Mouse (Mus musculus) embryonic facial prominence, embryonic 13.5 days (tissue): ENCODE measurements around the gene Izumo1. TPM values are rescaled to one million over a fixed set of nuclear protein-coding genes. Genes with fewer than 3 reads are reported as not detected.

ENCODE experiments used
- ATAC-seq: fragments of 200-750 bp; cut with Nextera tagmentation; 2 replicates; pipeline ENCODE4 v1.8.0; 2017; ENCODE audit warnings: low read depth; ENCODE audit not compliant: insufficient number of reproducible peaks, insufficient read depth, low FRiP score, low TSS enrichment
- H3K27ac ChIP-seq: fragments of 300-500 bp; sonication (generic); 2 replicates; pipeline ENCODE4 v1.5.1; 2015; ENCODE audit warnings: moderate library complexity, mild to moderate bottlenecking, inconsistent platforms
- H3K27me3 ChIP-seq: fragments of 300-500 bp; sonication (generic); 2 replicates; pipeline ENCODE4 v1.6.1; 2015; ENCODE audit warnings: mild to moderate bottlenecking, inconsistent platforms
- H3K36me3 ChIP-seq: fragments of 300-500 bp; sonication (generic); 2 replicates; pipeline ENCODE4 v1.6.1; 2015; ENCODE audit warnings: mild to moderate bottlenecking, inconsistent platforms
- H3K4me1 ChIP-seq: fragments of 300-500 bp; sonication (generic); 2 replicates; pipeline ENCODE4 v1.6.1; 2015; ENCODE audit warnings: inconsistent platforms
- H3K4me2 ChIP-seq: fragments of 300-500 bp; sonication (generic); 2 replicates; pipeline ENCODE4 v1.6.1; 2015; ENCODE audit warnings: moderate library complexity, mild to moderate bottlenecking, inconsistent platforms
- H3K4me3 ChIP-seq: fragments of 300-500 bp; sonication (generic); 2 replicates; pipeline ENCODE4 v1.5.1; 2015; ENCODE audit warnings: mild to moderate bottlenecking, inconsistent platforms
- H3K9ac ChIP-seq: fragments of 300-500 bp; sonication (generic); 2 replicates; pipeline ENCODE4 v1.6.1; 2015; ENCODE audit warnings: mild to moderate bottlenecking, inconsistent platforms
- H3K9me3 ChIP-seq: fragments of 300-500 bp; sonication (generic); 2 replicates; pipeline ENCODE4 v1.6.1; 2016; ENCODE audit warnings: inconsistent platforms
- WGBS: fragments of 180-500 bp; shearing (Covaris S2); methylation state at CpG from one replicate; pipeline ENCODE4 v1.1.7; 2015; ENCODE audit warnings: mixed read lengths; 5-methylcytosine and 5-hydroxymethylcytosine counted together
- polyA plus RNA-seq: library from polyadenylated mRNA; unstranded; fragments of >200 nt; fragmentation: Nextera tagmentation; extraction: Ambion mirVana; gene quantifications from 2 replicates; pipeline ENCODE4 v1.2.1, GENCODE M21; 2015

Izumo1 gene
- polyA plus RNA-seq, 1 experiment from 2014 or later = 0.27 TPM

DNA sequence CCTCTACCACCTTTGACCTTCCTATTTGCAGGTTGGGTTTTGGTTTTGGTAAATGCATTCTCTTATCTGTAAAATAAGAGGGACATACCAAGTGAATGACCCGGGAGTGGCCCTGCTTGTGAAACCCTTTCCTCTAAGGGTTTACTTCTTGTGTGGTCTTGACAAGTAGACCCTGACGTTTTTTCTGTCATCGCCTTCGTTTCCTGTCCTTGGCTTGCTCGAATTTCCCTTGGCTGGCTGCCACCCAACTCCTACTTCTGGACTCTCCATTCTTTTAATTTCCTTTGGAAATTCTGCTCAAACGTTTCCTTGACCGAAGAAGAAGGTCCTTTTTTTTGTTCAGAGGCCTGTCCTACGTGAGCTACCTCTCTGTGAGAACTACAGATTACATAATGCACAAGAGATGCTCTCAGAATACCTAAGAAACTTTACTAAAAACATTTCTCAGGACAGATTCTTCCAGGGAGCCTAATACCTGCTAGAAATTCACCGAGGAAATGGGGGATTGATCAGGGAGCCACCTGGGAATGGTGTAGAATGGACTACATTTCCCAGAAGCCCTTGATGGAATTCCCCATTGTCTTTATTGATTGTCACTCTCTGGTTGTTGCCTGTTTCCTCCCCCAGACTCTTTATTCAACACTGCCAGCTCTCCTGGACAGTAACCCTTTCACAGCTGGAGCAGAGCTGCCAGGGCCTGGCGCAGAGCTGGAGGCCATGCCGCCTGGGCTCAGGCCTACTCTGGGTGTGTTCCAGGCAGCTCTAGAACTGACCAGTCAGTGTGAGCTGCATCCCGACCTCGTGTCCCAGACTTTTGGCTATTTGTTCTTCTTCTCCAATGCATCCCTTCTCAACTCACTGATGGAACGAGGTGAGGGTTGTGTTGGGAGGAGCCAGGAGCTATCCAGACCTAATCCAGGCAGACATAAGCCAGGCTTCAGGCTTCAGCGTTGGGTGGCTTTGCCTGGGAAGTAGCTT is 14.4 kb downstream of the Izumo1 start:
- H3K27ac ChIP-seq = 0 out of 2 replicates have a peak overlapping the region, but pooled peaks have one; percentile 13
- no peak overlapping the region for H3K4me2 ChIP-seq
- H3K27me3 ChIP-seq = peaks cover 24% of the 10 kb centered on the region
- no peak overlapping the region for H3K9ac ChIP-seq
- no peak for ATAC-seq
- H3K4me3 ChIP-seq = no peak overlapping the region
- peaks cover 21% of the 10 kb centered on the region for H3K4me1 ChIP-seq
- peaks cover 11% of the 10 kb centered on the region for H3K36me3 ChIP-seq
- H3K9me3 ChIP-seq = 0 out of 2 replicates have a peak, but pooled peaks cover 6% of the 10 kb centered on the region
- WGBS = 77% methylated on average over 15 of the region's 15 CpGs

DNA sequence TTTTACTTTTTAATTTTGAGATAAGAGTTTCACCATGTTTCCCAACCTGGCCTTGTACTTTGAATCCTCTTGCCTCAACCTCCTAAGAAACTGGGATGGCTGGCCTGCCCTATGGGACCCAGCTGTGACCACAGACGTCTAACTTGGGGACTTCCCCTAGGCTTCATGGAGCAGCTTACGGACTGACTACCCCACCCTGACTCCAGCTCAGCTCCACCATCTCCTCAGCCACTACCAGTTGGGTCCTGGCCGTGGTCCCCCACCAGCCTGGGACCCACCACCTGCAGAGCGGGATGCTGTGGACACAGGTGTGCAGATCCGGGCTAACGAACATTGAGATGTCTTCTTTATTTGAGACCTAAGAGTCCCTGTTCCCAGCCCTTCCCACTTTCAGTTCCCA is 16.1 kb downstream of the Izumo1 start:
- Histone ChIP-seq H3K4me3 (no peak overlapping the region), H3K27me3 (peaks cover 9% of the 10 kb centered on the region), H3K27ac (no peak overlapping the region), H3K4me1 (peaks cover 32% of the 10 kb centered on the region), H3K9me3 (0 out of 2 replicates have a peak, but pooled peaks cover 6% of the 10 kb centered on the region), H3K36me3 (peaks cover 11% of the 10 kb centered on the region), H3K9ac (peak overlapping the region; percentile 64; the same call in 1 of the 2 replicates), H3K4me2 (peak overlapping the region; percentile 60)
- no peak for ATAC-seq
- WGBS = 94% methylated on average over 6 of the region's 6 CpGs

DNA sequence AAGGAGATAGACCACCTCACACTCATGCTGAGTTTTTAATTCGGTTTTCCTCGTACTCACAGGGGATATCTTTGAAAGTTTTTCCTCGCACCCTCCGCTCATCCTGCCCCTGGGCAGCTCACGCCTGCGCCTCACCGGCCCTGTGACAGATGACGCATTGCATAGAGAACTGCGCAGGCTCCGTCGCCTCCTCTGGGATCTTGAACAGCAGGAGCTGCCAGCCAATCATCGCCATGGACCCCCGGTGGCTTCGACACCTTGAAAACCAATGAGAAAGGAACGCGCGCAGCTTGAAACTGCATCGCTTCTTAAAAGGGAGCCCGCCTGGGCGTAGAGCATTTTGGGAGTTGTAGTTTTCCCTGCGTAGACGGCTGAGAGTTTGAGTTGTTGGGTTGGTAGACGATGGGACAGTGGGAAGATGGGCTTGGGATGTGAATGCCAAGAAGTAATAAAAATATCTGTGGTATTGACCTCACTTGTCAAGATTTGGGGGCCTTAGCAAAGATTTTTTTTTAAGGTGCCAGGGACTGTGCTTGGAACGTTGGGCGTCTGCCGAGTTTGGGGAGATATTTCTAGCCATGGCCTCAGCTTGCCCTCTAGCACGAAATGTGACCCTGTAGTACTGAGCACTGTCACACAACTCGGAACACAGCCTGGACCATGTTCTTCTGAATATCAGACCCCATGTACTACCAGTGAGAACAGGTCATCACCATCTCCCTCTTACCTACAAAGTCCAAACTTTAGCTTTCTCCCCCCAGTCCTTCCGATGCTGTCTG is 17.2 kb downstream of the Izumo1 start:
- WGBS = 18% methylated on average over 29 of the region's 29 CpGs
- H3K4me3 ChIP-seq = peak overlapping the region; percentile 36
- H3K36me3 ChIP-seq = peaks cover 11% of the 10 kb centered on the region
- peaks cover 37% of the 10 kb centered on the region for H3K4me1 ChIP-seq
- 0 out of 2 replicates have a peak, but pooled peaks cover 6% of the 10 kb centered on the region for H3K9me3 ChIP-seq
- H3K9ac ChIP-seq = peak overlapping the region; percentile 64
- H3K4me2 ChIP-seq = peak overlapping the region; percentile 60
- ATAC-seq = peak; percentile 83
- H3K27ac ChIP-seq = no peak overlapping the region; the same call in 1 of the 2 replicates
- no peaks in the 10 kb centered on the region for H3K27me3 ChIP-seq

DNA sequence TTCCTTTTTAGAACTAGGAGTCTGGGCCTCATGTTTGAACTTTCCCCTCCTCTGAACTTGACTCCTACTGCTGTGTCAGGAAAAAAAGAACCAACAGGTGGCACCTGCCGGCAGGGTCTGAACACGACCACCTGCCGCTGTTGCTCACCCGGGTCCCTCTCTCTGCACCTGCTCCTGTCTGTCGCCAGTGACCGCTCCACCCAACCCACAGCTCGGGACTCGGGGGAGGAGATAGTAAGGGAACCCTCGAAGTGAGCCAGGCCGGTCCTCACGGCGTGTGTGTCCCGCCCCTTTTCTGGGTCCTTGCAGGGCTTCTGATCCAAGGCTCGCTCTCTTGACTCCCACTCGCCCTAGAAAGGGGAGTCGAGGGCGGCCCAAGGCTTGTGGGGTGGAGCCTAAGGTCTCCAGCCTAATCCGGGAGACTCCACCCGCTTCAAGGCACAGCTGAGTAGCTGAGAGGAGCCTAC is 18.0 kb downstream of the Izumo1 start, which contains the start of gene Mamstr:
Gene Mamstr, plus strand, starts transcription at position 417 of the 467 bp plus-strand sequence.
- no peaks in the 10 kb centered on the region for H3K27me3 ChIP-seq
- H3K4me1 ChIP-seq = peaks cover 44% of the 10 kb centered on the region
- H3K36me3 ChIP-seq = peaks cover 11% of the 10 kb centered on the region
- peak within 1 kb of the TSS; percentile 60 for H3K4me2 ChIP-seq
- ATAC-seq = no peak
- 17% methylated on average over 19 of the region's 19 CpGs for WGBS
- H3K27ac ChIP-seq = peak within 1 kb of the TSS; percentile 95; the same call in 1 of the 2 replicates
- H3K9me3 ChIP-seq = 0 out of 2 replicates have a peak, but pooled peaks cover 6% of the 10 kb centered on the region
- no peak within 1 kb of the TSS for H3K4me3 ChIP-seq
- H3K9ac ChIP-seq = peak within 1 kb of the TSS; percentile 11; the same call in 1 of the 2 replicates

DNA sequence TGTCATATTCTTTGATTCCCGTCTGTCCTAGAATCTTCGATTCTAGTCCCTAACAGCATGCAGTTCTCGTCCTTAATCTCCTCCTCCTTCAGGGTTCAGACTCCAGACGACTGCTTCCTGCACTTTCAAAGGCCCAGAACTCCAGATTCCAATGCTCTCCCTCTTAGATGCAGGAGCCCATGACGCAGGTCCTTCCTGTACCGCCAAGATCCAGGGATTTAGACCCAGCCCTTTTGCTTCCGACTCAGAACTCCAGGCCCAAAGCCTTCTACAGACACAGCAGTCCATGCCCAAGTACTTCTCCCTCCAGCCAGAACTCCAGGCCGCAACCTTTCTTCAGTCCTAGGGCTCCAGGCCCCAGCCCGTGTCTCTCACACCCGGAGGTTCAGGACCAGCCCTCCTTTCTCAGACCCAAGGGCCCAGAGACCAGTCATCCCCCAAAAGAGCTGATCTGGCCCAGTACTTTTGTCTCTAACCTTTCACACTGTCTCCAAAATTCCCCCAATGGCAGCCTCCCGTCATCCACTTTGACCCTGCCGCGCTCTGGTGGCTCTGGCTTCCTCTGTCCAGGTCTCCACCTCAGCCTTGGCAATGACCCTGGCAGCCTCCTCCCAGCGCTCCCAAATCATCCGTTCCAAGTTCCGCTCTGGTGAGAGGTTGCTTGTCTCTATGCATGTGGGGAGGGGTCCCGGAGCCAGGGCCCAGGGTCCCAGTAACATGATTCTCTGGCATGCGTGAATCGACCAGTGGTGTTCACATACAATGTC is 18.8 kb downstream of the Izumo1 start:
- H3K9me3 ChIP-seq = 0 out of 2 replicates have a peak, but pooled peaks cover 6% of the 10 kb centered on the region
- H3K36me3 ChIP-seq = peaks cover 11% of the 10 kb centered on the region
- H3K27me3 ChIP-seq = no peaks in the 10 kb centered on the region
- H3K27ac ChIP-seq = peak overlapping the region; percentile 95; the same call in 1 of the 2 replicates
- no peak overlapping the region for H3K4me2 ChIP-seq
- ATAC-seq = no peak
- no peak overlapping the region for H3K4me3 ChIP-seq
- WGBS = 68% methylated on average over 19 of the region's 19 CpGs
- peaks cover 49% of the 10 kb centered on the region for H3K4me1 ChIP-seq
- H3K9ac ChIP-seq = peak overlapping the region; percentile 11; the same call in 1 of the 2 replicates

DNA sequence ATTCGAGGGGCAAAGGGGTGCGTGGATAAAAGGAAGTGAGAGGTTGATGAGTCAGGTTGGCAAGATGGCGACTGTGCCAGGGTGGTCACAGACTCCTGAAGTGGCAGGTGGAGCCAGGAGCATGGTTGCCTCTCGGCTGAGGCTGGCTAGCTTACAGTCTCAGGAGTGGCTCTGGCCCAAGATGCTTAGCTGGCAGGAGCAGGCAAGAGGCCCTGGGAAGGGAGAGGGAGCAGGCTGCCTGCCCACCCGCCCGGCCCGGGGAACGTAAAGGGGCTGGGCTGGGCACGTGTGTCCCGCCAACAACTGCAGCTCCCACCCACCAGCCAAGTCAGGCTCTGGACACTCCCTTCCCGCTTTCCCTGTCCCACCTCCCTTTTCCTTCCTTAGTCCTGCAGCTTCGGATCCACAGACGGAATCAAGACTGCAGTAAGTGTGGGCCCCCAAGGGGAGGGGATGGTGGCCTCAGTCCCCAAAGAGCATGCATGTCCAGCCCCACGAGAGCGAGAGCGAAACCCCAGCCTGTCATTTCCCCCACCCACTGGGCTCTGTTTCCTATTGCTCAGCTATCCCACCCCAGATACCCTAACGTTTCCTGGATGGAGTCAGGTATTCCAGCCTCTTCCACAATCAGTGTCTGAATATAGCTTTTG is 19.9 kb downstream of the Izumo1 start:
- ATAC-seq = no peak
- Histone ChIP-seq H3K4me1 (peaks cover 49% of the 10 kb centered on the region), H3K4me2 (peak overlapping the region; percentile 81), H3K9me3 (no peaks in the 10 kb centered on the region), H3K27me3 (no peaks in the 10 kb centered on the region), H3K27ac (peak overlapping the region; percentile 95), H3K36me3 (peaks cover 4% of the 10 kb centered on the region), H3K9ac (peak overlapping the region; percentile 83), H3K4me3 (peak overlapping the region; percentile 54)
- 60% methylated on average over 17 of the region's 17 CpGs for WGBS

DNA sequence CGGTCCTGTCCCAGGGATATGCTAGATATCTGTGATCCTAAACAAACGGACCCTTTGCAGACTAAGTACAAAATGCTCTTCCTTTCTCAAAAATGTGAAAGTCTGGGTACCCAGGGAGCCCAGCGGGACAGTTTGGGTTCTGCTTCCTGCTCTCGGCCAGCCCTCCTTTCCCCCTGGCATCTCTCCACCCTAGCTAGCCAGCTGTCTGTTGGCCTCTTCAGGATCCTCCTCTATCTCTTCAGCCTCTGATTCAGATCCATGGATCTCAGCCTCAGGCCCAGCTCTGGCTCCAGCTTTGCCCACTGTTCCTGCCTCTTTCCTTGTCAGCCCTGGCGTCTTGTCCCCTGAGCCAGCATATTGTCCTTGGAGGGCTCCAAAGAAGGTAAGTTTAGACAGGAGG is 20.5 kb downstream of the Izumo1 start:
- Histone ChIP-seq H3K4me3 (peak overlapping the region; percentile 54), H3K9ac (peak overlapping the region; percentile 83), H3K4me1 (peaks cover 49% of the 10 kb centered on the region), H3K27me3 (no peaks in the 10 kb centered on the region), H3K36me3 (no peaks in the 10 kb centered on the region; the same call in 1 of the 2 replicates), H3K9me3 (no peaks in the 10 kb centered on the region), H3K4me2 (peak overlapping the region; percentile 81), H3K27ac (peak overlapping the region; percentile 95)
- WGBS = 86% methylated on average over 5 of the region's 5 CpGs
- no peak for ATAC-seq

DNA sequence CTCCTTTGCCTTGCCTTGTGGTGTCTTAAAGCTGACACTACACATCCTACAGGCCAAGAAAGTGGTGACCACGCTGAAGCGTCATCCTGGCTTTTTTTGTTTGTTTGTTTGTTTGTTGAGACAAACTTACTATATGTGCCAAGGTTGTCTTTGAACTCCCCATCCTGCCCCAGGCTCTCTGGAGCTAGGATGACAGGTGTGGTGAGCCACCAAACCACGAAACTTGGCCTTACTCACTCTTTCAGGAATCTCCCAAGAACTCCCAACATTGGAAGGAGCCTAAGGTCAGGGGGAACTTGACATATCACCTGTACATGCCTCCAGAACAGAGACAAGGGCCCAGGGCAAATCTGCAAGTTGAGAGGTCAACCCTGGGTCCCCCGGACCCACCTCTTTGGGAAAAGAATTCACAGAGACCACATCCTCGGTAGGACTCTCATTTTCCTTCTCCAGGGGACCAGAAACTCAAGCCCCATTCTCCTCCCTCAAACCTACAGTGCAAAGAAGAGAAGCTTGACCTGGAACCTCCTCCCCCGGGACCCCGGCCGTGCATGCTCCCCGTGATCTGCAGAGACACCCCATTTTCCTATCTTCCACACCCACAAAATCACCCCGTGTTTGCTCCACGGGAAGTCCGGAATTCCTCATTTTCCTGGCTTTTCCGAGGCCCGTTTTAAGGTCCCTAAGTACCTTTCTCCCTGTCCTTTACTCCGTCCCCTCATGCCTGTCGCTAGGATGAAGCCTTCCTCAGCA is 21.1 kb downstream of the Izumo1 start:
- H3K4me1 ChIP-seq = peaks cover 48% of the 10 kb centered on the region

DNA sequence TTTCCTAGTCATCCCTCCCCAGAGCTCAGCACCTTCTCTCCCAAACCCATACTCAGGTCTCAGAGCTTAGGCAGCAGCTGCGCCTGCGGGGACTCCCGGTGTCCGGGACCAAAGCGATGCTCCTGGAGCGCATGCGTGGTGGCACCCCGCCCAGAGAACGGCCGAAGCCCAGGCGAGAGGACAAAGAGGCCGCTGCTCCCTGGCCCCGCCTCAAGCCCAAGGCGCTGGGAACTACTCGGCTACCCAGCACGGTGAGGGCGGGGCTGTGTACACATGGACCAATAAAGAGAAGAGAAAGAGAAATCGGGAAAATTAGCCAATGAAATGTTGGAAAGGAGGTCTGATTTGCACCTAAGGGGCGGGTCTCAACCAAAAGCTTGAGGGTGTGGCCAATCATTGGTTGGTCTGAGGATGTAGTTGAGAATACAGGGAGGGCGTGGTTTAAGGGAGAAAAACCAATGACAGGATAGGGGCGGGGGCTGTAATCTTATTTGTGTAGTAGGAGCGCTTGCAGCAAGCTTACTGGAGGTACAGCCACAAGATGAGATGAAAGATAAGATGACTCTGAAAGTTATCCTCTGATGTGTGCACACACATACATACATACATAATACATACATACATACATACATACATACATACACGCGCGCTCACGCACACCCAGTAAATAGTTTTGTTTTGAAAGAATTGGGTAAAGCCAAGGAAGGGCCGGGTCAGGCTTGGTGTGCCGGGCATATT is 22.0 kb downstream of the Izumo1 start:
- H3K9me3 ChIP-seq = no peaks in the 10 kb centered on the region
- H3K36me3 ChIP-seq = no peaks in the 10 kb centered on the region
- H3K4me3 ChIP-seq = peak overlapping the region; percentile 54
- peak overlapping the region; percentile 95 for H3K27ac ChIP-seq
- ATAC-seq = peak; percentile 88
- no peaks in the 10 kb centered on the region for H3K27me3 ChIP-seq
- peaks cover 41% of the 10 kb centered on the region for H3K4me1 ChIP-seq
- peak overlapping the region; percentile 83 for H3K9ac ChIP-seq
- H3K4me2 ChIP-seq = peak overlapping the region; percentile 81
- WGBS = 1% methylated on average over 28 of the region's 28 CpGs

More for the DNA sequence above, 21.1 kb downstream of the Izumo1 start:
- Histone ChIP-seq H3K36me3 (no peaks in the 10 kb centered on the region), H3K27me3 (no peaks in the 10 kb centered on the region), H3K9ac (peak overlapping the region; percentile 83), H3K4me3 (peak overlapping the region; percentile 54), H3K9me3 (no peaks in the 10 kb centered on the region), H3K4me2 (peak overlapping the region; percentile 81), H3K27ac (peak overlapping the region; percentile 95)
- ATAC-seq = no peak
- 33% methylated on average over 16 of the region's 16 CpGs for WGBS
